Mouse (Mus musculus): ENCODE results near the gene 2410004B18Rik. TPM values are rescaled to one million over a fixed set of nuclear protein-coding genes. Genes with fewer than 3 reads are reported as not detected.
"Not testable (repeated sequence)": the region's sequence is repeated elsewhere in the genome, so short reads cannot be mapped to it uniquely, and the experiment has no call there.

The 2410004B18Rik gene
- polyA plus RNA-seq, 1 experiment from 2014 or later: 42.0 TPM

DNA sequence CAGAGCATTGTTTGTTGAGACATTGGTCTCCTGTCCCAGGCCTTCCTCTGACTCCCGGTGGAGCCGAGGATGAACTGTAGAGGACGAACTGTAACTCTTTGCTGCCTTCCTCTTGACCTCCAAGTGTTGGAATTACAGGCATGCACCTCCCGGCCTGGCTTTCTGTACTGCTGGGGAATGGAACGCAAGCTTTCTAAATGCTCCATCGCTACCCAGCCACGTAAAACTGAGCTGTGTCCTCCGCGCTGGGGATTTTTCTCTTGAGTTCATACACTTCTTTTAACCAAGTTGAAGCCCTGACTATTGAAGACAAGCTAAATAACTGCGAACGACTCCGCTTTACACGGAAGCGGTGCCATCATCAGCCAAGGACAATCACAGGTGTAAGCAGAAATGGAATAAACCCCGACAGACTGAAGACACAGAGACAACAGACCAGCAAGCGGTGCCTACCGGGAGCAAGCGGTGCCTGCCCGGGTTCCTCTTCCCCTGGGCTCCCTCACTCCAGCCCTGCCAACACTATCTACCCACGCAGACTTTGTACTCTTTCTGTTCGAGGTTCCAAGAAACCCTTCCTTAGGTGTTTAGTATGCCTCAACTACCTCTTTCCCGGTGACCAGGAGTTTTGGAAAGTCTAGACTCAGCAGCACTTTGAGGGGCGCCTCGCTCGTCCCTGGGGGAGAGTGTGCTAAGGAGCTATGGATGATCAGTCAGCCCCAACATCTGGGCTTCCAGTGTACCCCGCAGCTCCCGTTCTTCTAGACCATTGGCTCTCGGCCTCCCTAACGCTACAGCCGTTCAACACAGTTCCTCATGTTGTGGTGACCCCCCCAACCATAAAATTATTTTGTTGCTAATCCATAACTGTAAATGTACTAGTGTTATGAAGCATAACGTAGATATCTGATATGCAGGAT is 25.5 kb downstream of the 2410004B18Rik start:
- Histone ChIP-seq H3K36me3 (ENCODE audit: control insufficient read depth, insufficient read depth, low read length) (no peaks in the 10 kb centered on the region), H3K27me3 (replicated peaks; ENCODE audit: control insufficient read depth, insufficient read depth, low read length) (no peaks in the 10 kb centered on the region), H3K9ac (ENCODE audit: low read depth, low read length) (peak overlapping the region; percentile 27), H3K4me1 (ENCODE audit: control insufficient read depth, insufficient read depth, low read length) (peaks cover 16% of the 10 kb centered on the region), H3K4me2 (ENCODE audit: low read depth, low read length) (peak overlapping the region; percentile 35), H3K27ac (ENCODE audit: low read length) (peak overlapping the region; percentile 65), H3K9me3 (ENCODE audit: control insufficient read depth, low read length) (no peaks in the 10 kb centered on the region), H3K4me3 (ENCODE audit: low read length) (peak overlapping the region; percentile 11; the same call in 1 of the 2 replicates)
- ATAC-seq: peak; percentile 37
- 20% methylated on average over 31 of the region's 31 CpGs for WGBS

DNA sequence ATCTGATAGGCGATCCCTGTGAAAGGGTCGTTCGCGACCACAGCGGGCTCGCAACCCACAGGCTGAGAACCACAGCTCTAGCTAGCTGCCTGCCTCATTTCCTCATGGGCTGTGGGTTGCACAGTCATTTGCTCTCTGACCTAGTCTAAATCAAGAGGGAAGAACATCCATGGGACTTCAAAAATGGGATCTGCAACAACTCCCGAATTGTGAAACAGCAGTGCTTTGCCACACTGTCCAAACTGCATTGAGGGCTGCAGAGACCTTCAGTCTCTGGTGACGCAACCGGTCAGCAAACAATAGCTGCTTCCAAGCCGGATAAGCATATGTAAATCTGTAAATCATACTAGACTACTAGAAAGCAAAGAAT is 26.2 kb downstream of the 2410004B18Rik start:
- no peaks in the 10 kb centered on the region for H3K36me3 ChIP-seq (ENCODE audit: control insufficient read depth, insufficient read depth, low read length)
- 26% methylated on average over 10 of the region's 10 CpGs for WGBS

DNA sequence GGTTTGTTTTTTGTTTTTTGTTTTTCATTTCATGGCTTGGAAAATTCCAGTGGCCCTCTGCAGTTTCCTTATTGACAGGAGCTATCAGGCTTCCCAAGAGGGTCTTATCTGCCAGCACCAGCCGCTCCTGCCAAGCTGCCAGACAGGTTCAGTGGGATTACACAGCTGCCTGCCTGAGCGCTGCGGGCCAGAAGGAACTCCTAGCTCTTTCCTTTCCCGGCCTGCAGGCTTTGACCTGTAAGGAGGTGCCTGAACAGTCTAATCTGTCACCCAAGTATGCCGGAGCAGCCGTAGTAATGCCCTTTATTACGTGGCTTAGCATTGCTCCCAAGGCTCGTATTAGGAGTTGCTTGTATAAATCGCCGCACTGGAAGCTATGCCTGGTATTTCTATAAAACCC is 26.7 kb downstream of the 2410004B18Rik start:
- Histone ChIP-seq H3K4me3 (ENCODE audit: low read length) (peak overlapping the region; percentile 5; the same call in 1 of the 2 replicates), H3K27ac (ENCODE audit: low read length) (peak overlapping the region; percentile 65), H3K27me3 (replicated peaks; ENCODE audit: control insufficient read depth, insufficient read depth, low read length) (no peaks in the 10 kb centered on the region), H3K9ac (ENCODE audit: low read depth, low read length) (peak overlapping the region; percentile 21; the same call in 1 of the 2 replicates), H3K9me3 (ENCODE audit: control insufficient read depth, low read length) (no peaks in the 10 kb centered on the region), H3K4me1 (ENCODE audit: control insufficient read depth, insufficient read depth, low read length) (peaks cover 16% of the 10 kb centered on the region), H3K36me3 (ENCODE audit: control insufficient read depth, insufficient read depth, low read length) (no peaks in the 10 kb centered on the region), H3K4me2 (ENCODE audit: low read depth, low read length) (peak overlapping the region; percentile 35)
- 8% methylated on average over 10 of the region's 10 CpGs for WGBS
- peak; percentile 95 for ATAC-seq

More for the DNA sequence above, 26.2 kb downstream of the 2410004B18Rik start:
- no peaks in the 10 kb centered on the region for H3K27me3 ChIP-seq (replicated peaks; ENCODE audit: control insufficient read depth, insufficient read depth, low read length)
- peaks cover 16% of the 10 kb centered on the region for H3K4me1 ChIP-seq (ENCODE audit: control insufficient read depth, insufficient read depth, low read length)
- H3K4me3 ChIP-seq (ENCODE audit: low read length): 0 out of 2 replicates have a peak overlapping the region, but pooled peaks have one; percentile 11
- H3K27ac ChIP-seq (ENCODE audit: low read length): peak overlapping the region; percentile 65
- 0 out of 2 replicates have a peak overlapping the region, but pooled peaks have one; percentile 3 for H3K9ac ChIP-seq (ENCODE audit: low read depth, low read length)
- no peaks in the 10 kb centered on the region for H3K9me3 ChIP-seq (ENCODE audit: control insufficient read depth, low read length)
- peak overlapping the region; percentile 35 for H3K4me2 ChIP-seq (ENCODE audit: low read depth, low read length)
- peak; percentile 91 for ATAC-seq

DNA sequence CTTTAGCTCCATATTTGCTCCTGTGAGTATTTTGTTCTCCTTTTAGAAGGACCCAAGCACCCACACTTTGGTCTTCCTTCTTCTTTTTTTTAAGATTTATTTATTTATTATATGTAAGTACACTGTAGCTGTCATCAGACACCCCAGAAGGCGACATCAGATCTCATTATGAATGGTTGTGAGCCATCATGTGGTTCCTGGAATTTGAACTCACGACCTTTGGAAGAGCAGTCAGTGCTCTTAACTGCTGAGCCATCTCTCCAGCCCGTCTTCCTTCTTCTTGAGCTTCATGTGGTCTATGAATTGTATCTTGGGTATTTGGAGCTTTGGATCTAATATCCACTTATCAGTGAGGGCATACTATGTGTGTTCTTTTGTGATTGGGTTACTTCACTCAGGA is 27.8 kb downstream of the 2410004B18Rik start:
- H3K27me3 ChIP-seq (replicated peaks; ENCODE audit: control insufficient read depth, insufficient read depth, low read length); H3K9ac ChIP-seq (ENCODE audit: low read depth, low read length); H3K4me2 ChIP-seq (ENCODE audit: low read depth, low read length); ATAC-seq; H3K36me3 ChIP-seq (ENCODE audit: control insufficient read depth, insufficient read depth, low read length); H3K4me3 ChIP-seq (ENCODE audit: low read length); H3K9me3 ChIP-seq (ENCODE audit: control insufficient read depth, low read length); H3K27ac ChIP-seq (ENCODE audit: low read length): not testable (repeated sequence)
- 64% methylated on average over 3 of the region's 3 CpGs for WGBS
- H3K4me1 ChIP-seq (ENCODE audit: control insufficient read depth, insufficient read depth, low read length): peaks cover 16% of the 10 kb centered on the region

DNA sequence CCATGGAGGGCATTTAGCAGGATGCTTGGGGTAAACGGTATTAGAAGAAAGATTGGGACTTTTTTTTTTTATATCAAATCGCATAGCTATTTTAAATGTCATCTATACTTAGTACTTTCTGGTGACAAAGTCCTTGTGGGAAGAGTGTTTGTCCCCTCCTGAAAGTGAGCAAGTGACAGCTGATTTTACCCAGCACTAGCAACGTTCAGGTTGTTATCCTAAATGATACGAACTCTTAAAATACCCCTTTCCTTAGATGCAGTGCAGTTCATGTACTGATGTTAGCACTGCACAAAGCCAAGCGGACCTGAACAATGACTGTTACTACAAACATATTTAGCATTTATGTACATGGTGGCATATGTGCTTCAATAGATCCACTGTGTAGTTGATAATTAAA is 29.0 kb downstream of the 2410004B18Rik start:
- H3K4me1 ChIP-seq (ENCODE audit: control insufficient read depth, insufficient read depth, low read length): peaks cover 16% of the 10 kb centered on the region
- no peak overlapping the region for H3K4me3 ChIP-seq (ENCODE audit: low read length)
- H3K9ac ChIP-seq (ENCODE audit: low read depth, low read length): no peak overlapping the region
- 87% methylated on average over 5 of the region's 5 CpGs for WGBS
- no peaks in the 10 kb centered on the region for H3K36me3 ChIP-seq (ENCODE audit: control insufficient read depth, insufficient read depth, low read length)
- no peak for ATAC-seq
- H3K9me3 ChIP-seq (ENCODE audit: control insufficient read depth, low read length): no peaks in the 10 kb centered on the region
- H3K27me3 ChIP-seq (replicated peaks; ENCODE audit: control insufficient read depth, insufficient read depth, low read length): no peaks in the 10 kb centered on the region
- H3K4me2 ChIP-seq (ENCODE audit: low read depth, low read length): no peak overlapping the region
- H3K27ac ChIP-seq (ENCODE audit: low read length): no peak overlapping the region

DNA sequence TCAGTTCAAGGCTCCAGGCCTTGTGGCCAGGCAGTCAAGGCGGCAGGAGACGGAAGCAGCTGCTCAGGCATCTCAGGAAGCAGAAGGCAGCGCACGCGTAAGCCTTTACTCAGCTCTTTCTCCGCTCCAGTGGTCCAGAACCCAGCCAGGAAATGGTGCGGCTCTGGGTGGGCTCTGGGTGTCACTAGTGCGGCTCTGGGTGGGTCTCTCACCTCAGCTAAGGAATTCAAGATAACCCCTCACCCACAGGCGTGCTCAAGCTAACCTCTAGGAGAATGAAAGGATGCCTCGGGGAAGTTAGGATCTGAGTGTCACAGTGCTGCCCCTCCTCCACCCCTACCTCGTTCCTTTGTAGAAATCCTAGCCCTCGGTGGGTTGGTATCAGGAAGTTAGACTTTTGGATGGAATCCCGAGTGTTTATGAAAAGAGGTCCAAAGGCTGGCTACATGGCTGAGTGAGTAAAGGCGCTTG is 31.3 kb downstream of the 2410004B18Rik start:
- H3K9ac ChIP-seq (ENCODE audit: low read depth, low read length): no peak overlapping the region
- H3K4me3 ChIP-seq (ENCODE audit: low read length): no peak overlapping the region
- no peak for ATAC-seq
- no peak overlapping the region for H3K4me2 ChIP-seq (ENCODE audit: low read depth, low read length)
- peaks cover 2% of the 10 kb centered on the region; the same call in 1 of the 2 replicates for H3K9me3 ChIP-seq (ENCODE audit: control insufficient read depth, low read length)
- 52% methylated on average over 14 of the region's 14 CpGs for WGBS
- no peak overlapping the region for H3K27ac ChIP-seq (ENCODE audit: low read length)
- H3K4me1 ChIP-seq (ENCODE audit: control insufficient read depth, insufficient read depth, low read length): 0 out of 2 replicates have a peak, but pooled peaks cover 5% of the 10 kb centered on the region
- H3K27me3 ChIP-seq (replicated peaks; ENCODE audit: control insufficient read depth, insufficient read depth, low read length): no peaks in the 10 kb centered on the region
- 0 out of 2 replicates have a peak, but pooled peaks cover 2% of the 10 kb centered on the region for H3K36me3 ChIP-seq (ENCODE audit: control insufficient read depth, insufficient read depth, low read length)

DNA sequence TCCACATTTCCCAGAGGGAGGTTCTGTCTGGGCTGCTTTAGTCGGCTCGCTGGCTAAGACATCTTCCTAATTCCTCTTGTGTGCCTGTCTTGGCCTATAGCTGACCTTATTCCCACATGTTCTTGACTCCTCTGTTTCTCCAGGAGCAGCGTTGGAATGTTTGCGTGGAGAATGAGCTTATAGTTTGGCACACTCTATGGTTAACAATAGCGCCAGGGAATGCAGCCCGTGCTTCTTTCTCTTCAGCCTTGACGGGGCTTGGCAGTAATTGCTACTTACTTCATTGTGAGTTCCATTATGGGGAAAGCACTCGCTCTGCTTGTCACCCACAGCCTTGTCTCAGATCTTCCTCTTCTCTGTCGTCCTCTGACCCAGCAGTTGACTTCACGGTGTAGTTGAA is 33.7 kb downstream of the 2410004B18Rik start:
- ATAC-seq: no peak
- H3K27me3 ChIP-seq (replicated peaks; ENCODE audit: control insufficient read depth, insufficient read depth, low read length): no peaks in the 10 kb centered on the region
- 0 out of 2 replicates have a peak, but pooled peaks cover 2% of the 10 kb centered on the region for H3K36me3 ChIP-seq (ENCODE audit: control insufficient read depth, insufficient read depth, low read length)
- no peak overlapping the region for H3K9ac ChIP-seq (ENCODE audit: low read depth, low read length)
- H3K4me2 ChIP-seq (ENCODE audit: low read depth, low read length): no peak overlapping the region
- H3K27ac ChIP-seq (ENCODE audit: low read length): no peak overlapping the region
- H3K4me3 ChIP-seq (ENCODE audit: low read length): no peak overlapping the region
- no peaks in the 10 kb centered on the region for H3K4me1 ChIP-seq (ENCODE audit: control insufficient read depth, insufficient read depth, low read length)
- WGBS: 75% methylated on average over 10 of the region's 10 CpGs
- H3K9me3 ChIP-seq (ENCODE audit: control insufficient read depth, low read length): peaks cover 7% of the 10 kb centered on the region; the same call in 1 of the 2 replicates

GRCm38 (mm10) chr3:145974986-145975385 is 37.2 kb downstream of the 2410004B18Rik start:
- Histone ChIP-seq H3K4me3 (ENCODE audit: low read length) (no peak overlapping the region), H3K4me1 (ENCODE audit: control insufficient read depth, insufficient read depth, low read length) (no peaks in the 10 kb centered on the region), H3K9me3 (ENCODE audit: control insufficient read depth, low read length) (peaks cover 7% of the 10 kb centered on the region; the same call in 1 of the 2 replicates), H3K27ac (ENCODE audit: low read length) (no peak overlapping the region), H3K4me2 (ENCODE audit: low read depth, low read length) (no peak overlapping the region), H3K27me3 (replicated peaks; ENCODE audit: control insufficient read depth, insufficient read depth, low read length) (no peaks in the 10 kb centered on the region), H3K36me3 (ENCODE audit: control insufficient read depth, insufficient read depth, low read length) (0 out of 2 replicates have a peak, but pooled peaks cover 2% of the 10 kb centered on the region), H3K9ac (ENCODE audit: low read depth, low read length) (no peak overlapping the region)
- ATAC-seq: no peak
- WGBS: 79% methylated on average over 7 of the region's 7 CpGs

- no peaks in the 10 kb centered on the region for H3K36me3 ChIP-seq (ENCODE audit: control insufficient read depth, insufficient read depth, low read length)
- no peak overlapping the region for H3K9ac ChIP-seq (ENCODE audit: low read depth, low read length)
- H3K9me3 ChIP-seq (ENCODE audit: control insufficient read depth, low read length): no peaks in the 10 kb centered on the region
- 75% methylated on average over 7 of the region's 7 CpGs for WGBS
- no peak overlapping the region for H3K27ac ChIP-seq (ENCODE audit: low read length)
- no peaks in the 10 kb centered on the region for H3K27me3 ChIP-seq (replicated peaks; ENCODE audit: control insufficient read depth, insufficient read depth, low read length)
- no peak for ATAC-seq
- no peaks in the 10 kb centered on the region for H3K4me1 ChIP-seq (ENCODE audit: control insufficient read depth, insufficient read depth, low read length)
- H3K4me3 ChIP-seq (ENCODE audit: low read length): no peak overlapping the region
- H3K4me2 ChIP-seq (ENCODE audit: low read depth, low read length): no peak overlapping the region
These were observed 47.6 kb downstream of the 2410004B18Rik start for GRCm38 (mm10) chr3:145985333-145985925.
